Mouse (Mus musculus) v-Abl transformed pro-B cells (cell line): ENCODE measurements around the gene Itih2.

ENCODE experiments used
- in situ Hi-C, 2 experiments: fragments of 400-800 bp; cut with MboI; formaldehyde crosslinking; loops; one replicate each; pipeline ENCODE4 v1.15.1; 2025; ENCODE audit not compliant: unreplicated experiment in 2 of 2

Itih2 gene

DNA sequence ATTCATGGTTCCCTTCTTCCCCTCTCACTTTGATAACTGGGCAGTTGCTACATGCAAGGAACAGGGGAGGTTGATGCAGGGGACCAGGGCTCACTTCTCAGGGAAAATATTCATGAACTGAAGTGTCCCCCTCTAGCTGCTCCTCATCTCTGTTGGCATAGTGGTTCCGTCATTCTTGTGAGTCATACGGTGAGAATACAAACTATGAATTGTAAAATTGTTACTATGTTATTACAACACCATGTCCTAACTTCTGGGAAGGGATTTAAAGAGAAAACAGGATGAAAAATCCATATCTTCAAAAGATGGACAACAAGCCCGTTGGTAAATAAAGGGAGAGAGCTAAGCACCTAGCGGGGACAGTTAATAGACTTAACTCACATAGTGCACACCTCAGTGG lies at the start of gene Itih2:
Gene Itih2 (minus strand): TSS at position 101 of the 400 bp plus-strand sequence.
- in situ Hi-C loops, result no loop called here

DNA sequence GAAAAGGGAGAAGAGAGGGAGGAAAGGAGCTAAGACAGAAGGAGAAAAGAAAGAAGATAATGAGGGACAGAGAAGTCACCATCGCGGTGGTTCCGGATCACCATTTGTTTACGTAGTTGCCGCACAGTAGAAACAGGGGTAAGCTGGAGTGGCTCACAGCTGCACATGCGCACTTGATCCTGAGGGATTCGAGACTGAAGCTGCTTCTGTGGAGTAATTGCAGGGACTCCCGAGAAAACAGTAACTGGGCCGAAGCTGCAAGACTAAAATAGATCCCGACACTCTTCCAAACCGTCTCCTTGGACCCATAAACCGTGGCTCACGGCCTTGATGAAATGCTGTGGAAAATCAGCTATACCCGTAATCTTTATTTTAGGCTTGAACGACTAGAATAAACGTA lies 38.8 kb upstream of the Itih2 start:
- in situ Hi-C loops, result no loop called here

DNA sequence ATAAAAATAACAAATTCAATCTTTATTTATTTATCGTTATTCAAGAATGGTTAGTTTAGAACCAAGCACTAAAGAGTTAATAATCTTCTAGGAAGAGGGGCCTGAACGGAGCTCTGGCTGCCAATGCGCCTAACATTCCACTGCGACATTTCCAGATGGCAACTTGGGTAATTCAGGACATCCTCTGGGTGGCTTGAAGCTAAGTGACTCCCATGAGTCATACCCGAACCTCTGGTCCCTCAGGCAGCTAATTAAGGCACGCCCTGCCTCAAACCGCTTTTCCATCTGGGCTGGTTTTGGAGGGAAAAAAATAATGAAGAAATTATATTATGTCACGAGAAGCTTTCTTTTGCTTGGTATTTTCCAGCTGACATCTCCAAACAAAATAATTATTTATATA lies 36.8 kb upstream of the Itih2 start:
- in situ Hi-C loops, result no loop called here

DNA sequence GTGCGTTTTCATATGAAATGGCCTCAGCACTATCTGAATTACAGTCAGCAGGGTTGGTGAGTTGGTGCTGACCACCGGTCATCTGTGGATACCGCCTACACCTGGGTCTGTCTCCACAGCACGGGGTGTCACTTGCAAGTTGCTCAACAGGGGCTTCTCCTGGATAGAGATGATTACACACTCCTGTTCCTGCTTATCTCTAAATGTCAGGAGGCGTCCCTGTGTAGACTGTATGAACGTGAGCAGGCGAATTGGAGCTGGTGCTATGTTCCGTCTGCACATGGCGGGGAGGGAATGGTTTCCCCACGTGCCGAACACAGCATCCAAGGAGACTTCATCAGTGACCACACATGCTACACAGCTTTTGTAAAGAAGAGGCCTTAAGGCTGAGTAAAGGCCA lies 36.1 kb upstream of the Itih2 start:
- in situ Hi-C loops, result no loop called here

DNA sequence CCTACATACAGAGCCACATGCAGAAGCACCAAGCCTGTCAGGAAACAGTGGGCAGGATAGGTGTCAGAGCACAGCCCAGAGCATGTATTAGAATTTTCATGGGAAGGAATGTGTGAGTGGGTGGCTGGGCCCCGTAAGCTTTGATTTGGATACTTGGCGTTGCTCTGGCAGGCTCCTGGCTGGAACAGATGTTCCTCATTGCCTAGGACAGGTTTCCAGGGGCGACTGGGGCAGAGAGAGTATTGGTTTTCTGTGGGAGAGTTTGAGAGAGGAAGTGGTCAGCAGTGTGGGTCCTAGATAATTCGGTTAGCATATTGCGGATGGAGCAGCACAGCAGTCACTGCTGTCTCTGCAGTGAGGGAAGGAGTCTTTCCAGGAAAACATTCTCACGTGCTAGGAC lies 35.4 kb upstream of the Itih2 start:
- in situ Hi-C loops, result no loop called here

DNA sequence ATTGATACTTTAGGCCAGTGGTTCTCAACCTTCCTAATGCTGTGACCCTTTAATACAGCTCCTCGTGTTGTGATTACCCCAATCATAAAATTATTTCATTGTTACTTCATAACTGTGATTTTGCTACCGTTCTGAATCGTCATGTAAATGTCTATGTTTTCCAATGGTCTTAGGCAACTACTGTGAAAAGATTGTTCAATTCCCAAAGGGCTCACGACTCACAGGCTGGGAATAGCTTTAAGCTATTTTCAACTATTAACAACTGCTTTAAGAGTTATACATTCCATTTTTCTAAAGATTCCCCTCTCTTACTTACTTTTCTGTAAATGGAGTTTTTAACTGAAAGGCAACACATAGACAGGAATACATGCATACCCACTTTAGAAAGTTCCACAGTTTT lies 30.8 kb upstream of the Itih2 start:
- in situ Hi-C loops, result no loop called here

DNA sequence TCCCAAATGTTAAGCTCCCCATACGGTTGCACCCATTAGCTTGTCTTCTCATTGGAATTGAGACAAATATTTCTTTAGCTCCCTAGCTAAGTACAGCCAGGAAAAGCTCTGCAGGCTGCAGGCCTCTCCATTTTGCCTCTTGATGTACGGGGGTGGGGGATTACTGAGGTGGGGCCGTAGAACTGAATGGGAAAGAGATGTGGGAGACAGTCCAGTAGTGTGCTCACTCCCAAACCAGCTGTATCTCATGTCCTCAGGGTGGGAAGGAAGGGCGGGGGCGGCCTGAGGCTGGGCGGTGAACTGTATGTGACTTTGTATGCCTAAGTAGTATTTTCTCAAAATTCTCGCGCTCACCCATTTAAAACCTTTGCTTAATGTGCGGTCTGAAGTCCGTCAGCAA lies 26.0 kb upstream of the Itih2 start:
- in situ Hi-C loops, result no loop called here

DNA sequence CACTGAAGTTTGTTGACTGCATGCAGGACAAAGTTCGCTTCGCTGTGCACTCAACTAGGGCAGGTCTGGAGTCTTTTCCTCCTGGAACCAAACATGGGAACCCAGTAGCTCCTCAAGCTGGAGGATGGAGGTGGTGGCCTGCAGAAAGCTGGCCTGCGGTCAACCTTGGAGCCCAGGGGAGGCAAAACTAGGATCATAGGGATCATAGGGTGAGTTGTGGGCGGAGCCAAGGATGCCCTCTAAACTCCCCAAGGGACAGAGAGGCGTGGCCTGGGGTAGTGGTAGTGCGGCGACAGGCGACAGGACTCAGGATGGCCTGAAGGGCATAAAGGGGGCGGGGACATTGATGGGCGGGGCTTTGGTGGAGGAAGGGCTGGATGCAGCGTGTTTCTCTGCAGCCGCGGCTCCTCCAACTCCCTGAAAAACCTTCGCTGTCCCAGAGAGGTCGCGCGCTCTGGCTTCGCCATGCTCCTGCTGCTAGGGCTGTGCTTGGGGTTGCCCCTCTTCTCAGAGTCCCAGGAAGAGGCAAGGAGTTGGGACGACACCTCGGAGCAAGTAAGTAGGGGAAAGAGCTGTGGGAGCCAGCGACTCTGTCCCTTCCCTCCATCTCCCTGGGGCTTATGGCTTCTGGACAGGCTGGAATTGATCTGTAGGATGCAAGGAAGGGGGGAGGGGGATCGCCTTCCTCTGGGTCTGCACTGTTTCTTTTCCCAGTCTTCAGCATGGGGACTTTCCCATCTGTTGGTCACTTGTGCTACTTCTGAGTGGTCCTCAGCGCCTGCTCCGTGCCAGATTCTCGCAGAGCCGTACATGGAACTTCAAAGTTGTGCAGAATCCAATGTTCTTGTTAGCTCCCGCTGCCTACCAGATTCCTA lies 22.2 kb upstream of the Itih2 start, which contains the start of gene Itih5:
Gene Itih5 (plus strand): TSS at position 371 of the 875 bp plus-strand sequence.
- in situ Hi-C loops, result loop anchor here in 1 of 2 experiments (5.0 kb wide), 2 partner anchors 39 to 124 kb away; no protein-coding TSS in a partner anchor

DNA sequence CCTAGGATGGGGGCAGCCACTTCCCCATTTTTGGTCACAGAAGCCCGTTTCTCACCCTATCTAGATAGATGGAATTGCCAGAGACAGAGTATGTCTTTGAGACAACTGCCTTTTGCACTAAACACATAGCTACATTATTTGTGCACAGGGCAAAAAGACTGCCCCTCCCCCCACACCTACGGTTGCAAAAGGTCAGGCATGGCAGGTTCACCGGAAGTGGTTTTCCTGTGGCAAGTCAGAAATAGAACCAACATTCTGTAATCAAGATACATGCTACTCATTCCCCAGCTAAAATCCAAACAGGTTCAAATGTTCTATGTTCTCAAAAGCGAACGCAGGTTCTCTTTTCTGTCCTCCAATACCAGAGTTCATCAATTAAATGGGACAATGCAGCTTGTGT lies 21.4 kb upstream of the Itih2 start:
- in situ Hi-C loops, result loop anchor here in 1 of 2 experiments (5.0 kb wide), 2 partner anchors 40 to 125 kb away; no protein-coding TSS in a partner anchor

DNA sequence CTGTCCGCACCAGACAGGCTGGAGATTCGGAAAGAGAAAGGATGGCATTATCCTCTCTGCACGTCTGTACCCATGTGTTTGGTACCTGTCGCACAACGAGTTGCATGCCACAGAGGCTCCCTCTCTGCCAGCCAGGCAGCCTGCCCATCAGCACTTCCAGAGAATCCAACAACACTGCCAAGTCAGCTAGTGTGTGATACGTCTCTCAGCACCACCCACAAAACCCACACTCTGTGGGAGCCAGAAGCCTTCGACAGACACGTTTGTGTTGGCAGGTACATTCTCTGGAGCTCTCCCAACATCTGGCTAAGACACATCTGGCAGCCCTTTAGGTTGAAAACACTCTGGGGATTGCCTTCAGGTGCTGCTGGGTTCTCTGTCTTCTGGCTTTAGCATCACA lies 16.0 kb upstream of the Itih2 start:
- in situ Hi-C loops, result no loop called here

DNA sequence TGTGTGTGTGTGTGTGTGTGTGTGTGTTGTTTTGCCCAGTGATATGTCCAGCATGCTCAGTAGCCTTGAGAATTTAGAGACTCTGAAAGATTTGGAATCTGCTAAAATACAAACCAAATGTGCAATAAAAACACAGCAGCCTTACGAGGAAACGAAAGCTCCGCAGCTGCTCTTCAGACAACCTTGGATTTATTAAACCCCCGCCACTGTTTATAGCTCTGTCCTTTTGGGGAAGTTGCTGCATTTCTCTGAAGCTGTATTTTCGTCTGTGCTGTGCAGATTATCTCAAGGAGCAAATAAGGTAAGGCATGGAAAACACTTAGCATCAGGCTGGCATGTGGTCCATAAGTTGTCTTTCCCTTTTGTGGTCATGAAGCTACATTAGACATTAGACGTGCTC lies 14.3 kb upstream of the Itih2 start:
- in situ Hi-C loops, result no loop called here

DNA sequence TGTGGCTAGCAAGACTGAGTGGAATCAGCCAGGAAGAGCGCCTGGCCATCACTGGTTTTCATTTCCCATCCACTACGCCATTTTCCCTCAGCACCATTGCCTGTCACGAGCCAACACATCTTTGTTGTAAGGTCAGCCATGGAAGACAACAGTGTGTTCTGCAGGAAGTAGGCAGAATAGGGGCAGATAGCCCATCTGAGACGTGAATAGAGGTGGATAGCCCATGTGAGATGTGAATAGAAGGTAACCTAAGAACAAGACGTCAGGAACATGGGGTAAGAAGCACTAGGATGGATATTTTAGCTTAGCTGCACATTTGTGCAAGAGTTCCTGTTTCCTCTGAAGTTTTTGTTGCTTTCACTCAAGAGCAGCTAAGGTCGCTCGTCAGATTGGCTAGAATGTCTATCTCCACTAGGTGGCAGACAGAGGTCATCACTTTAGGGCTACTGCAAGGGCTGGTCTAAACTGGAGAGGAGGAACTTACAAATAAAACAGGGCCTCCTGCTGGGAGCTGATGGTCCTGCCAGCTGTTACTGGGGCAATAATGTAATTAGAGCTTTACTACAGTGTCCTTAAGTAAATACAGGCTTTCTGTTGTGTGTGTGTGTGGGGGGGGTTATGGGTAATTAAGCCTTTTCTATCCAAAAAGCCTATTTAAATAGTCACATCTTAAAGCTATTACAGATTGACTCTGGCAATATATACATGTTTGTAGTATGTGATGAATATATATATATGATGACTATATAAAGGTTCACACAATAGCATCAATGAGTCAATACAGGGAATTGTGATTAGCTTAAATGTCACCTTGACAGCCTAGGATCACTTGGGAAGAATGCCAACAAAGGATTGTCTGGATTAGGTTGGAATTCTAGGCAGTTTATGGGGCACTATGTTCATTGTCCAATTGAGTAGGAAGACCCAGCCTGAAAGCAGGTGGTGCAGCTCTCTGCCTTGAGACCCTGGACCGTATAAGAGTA lies 11.6 kb upstream of the Itih2 start:
- in situ Hi-C loops, result loop anchor here (5.0 kb wide), 2 partner anchors 40 to 140 kb away; no protein-coding TSS in a partner anchor

DNA sequence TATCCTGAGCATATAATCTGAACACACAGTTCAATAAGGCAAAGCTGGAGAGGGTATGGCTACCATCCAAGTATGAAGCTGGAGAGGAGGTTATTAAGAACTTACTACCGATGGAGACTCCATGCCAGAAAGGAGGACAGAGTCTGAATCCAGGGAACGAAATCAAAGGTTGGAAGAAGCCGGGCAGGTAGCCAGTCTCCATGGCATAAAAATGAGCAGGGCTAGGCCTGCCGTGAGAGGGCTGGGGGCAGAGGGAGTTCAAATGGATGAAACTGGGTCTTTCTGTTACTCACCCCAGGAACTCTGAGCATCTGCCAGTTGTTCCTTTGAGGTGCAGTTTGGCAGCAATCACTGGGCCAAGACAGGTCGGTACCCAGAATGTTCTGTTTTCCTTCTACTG lies 9.3 kb upstream of the Itih2 start:
- in situ Hi-C loops, result loop anchor here (5.0 kb wide), 2 partner anchors 38 to 142 kb away; no protein-coding TSS in a partner anchor

DNA sequence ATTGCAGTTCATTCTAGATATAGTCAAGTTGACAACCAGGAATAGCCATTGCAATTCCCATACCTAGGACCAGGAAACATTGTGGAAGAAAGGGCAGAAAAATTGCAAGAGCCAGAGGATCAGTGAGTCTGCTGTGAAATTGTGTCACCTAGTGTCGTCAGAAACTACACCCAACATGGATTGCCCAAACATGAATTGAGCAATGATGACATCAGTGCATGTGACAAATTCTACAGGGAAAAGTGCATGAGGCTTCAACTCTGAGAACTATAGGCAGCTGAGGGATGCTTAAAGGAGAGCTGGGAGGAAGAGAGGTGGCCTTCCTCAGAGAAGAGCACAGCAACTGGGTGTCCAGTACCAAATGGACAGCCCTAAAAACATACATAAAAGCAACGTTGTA lies 6.1 kb upstream of the Itih2 start:
- in situ Hi-C loops, result loop anchor here (5.0 kb wide), 2 partner anchors 35 to 1465 kb away; no protein-coding TSS in a partner anchor

DNA sequence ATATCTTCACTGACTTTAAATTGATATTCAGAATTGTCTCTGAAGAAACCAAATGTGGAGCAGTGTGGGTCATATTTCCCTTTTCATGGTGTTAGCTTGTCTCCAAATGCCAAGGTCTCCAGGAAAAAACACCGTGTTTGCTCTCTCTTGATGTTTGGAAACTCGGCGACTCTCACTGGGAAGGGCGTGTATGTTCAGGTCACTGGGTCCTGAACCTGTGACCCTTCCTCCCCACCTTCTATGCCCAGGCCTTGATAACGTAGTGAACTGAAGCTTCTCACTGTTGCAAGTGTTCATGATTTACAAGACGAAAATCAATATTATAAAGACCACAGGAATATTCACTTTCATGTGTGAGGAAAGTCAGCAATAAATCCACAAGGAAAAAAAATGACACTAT lies 2.7 kb upstream of the Itih2 start:
- in situ Hi-C loops, result no loop called here

DNA sequence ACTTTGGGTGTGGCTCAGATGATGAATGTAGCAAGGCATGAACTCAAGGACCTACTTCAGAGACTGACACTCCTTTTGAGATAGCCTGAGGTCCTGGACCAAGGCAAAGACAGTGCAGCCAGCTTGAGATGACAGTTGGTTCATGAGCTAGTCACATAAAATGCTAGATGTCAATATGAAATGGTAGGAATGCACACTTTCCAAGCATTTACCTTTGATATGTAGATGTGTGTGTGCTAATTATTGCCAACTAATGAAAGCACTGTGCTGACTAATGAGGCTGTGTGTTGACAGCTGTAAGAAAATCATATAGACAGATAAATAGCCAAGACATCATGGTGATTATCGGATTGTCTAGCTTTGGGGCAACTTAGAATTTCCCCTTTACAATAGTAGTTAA lies 932 bp upstream of the Itih2 start:
- in situ Hi-C loops, result no loop called here

DNA sequence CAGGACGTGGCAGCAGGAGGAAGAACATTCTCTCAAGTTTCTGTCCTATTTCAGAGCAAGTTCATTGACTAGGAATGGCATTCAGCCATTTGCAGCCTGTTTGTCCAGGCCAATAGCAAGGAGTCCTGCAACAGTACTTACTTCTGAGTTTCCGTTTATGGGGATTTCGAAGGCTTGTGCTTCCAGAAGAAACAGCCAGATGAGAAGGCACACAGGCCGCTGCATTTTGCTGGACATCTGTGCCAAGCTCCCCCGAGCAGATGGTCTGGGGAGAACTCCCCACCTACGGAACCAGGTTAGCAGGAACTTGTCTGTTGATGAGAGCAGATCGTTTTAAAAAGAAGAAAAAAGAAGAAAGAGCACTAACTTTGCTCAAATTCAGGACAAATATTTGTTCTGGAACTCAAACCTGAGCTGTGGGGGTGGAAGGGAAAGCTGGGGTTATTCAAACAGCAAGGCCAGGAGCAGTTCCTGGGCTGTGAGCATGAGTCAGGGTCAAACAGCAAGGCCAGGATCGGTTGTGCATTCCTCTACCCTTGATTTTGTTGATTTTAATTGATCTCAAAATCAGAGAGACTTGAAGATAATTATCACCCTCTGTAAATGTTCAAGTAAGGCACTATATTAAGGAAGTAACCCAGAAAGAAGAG lies 730 bp downstream of the Itih2 start:
- in situ Hi-C loops, result no loop called here

DNA sequence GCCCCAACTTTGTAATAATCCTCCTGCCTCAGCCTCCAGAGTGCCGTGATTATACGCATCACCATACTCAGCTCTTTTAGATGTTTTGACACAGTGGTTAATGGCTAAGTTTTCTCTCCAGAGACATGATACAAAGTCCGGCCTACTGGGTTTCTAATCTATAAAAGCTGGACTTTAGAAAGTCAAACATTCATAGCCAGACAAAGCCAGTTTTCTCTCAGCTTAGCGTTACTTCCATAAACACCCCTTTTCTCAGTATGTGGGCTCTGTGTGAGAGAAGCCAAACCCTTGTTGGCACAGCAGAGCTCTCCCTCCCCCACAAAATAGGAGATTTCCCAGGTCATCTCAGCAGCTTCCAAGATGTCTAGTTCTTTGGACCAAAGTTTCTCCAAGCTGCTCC lies 2.6 kb downstream of the Itih2 start:
- in situ Hi-C loops, result no loop called here

DNA sequence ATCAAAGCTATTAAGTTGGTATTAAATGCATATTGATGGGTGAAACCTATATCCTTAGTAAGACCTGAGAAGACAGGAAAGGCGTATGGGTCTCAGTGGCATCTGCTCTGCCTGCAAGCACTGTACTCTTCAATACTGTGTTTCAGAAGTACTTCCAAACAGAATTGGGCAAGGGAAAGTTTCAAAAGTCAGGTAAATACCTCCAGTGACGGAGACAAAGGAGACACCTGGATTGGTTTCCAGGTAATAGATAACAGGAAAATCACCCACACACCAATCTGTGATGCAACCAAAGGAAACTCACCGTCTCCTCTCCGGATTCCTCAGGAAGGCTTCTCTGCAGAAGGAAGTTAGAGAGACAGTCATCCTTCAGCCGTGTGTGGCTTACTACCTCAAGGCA lies 3.7 kb downstream of the Itih2 start:
- in situ Hi-C loops, result no loop called here

DNA sequence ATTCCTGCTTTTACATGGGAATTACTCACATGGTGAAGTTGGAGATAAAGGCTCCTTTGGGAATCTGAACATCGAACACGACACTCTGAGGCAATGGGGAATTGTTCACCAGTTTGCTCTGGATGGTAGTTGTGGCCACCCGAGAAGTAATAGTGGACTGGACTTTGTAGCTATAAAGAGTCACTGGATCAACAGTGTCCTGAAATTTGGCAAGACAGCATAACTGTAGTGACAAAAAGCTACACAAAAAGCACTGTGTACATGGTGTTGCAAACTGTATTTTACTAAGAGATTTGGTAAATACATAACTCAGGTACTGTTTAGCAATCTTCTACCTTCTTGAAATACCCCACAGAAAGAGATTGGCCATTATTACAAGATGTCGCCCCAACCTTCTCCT lies 5.1 kb downstream of the Itih2 start:
- in situ Hi-C loops, result no loop called here
